Mouse (Mus musculus) brain, embryonic 14.5 days (tissue): ENCODE results near the gene Tmem107.

Experiments
- CTCF ChIP-seq: fragments of 200-500 bp; IDR thresholded peaks from 2 replicates; pipeline ENCODE4 v1.5.1; 2012; ENCODE audit warnings: inconsistent platforms, mild to moderate bottlenecking, moderate library complexity, borderline replicate concordance; ENCODE audit not compliant: insufficient read depth, insufficient read length; ENCODE audit errors: extremely low read depth
- POLR2A ChIP-seq: fragments of 200-500 bp; IDR thresholded peaks from 2 replicates; pipeline ENCODE4 v1.6.1; 2012; ENCODE audit warnings: mild to moderate bottlenecking, inconsistent platforms, borderline replicate concordance; ENCODE audit not compliant: poor library complexity, insufficient read depth, insufficient read length, severe bottlenecking; ENCODE audit errors: extremely low read depth

GRCm38 (mm10) chr11:69114018-69114417 lies 43.4 kb downstream of the Tmem107 start:
- TF ChIP-seq CTCF: no peak
- TF ChIP-seq POLR2A: no peak
